Mouse (Mus musculus) neural tube, embryonic 14.5 days (tissue): Measurements from ENCODE around the gene Tgfbr3l. TPM values are rescaled to one million over a fixed set of nuclear protein-coding genes. Genes with fewer than 3 reads are reported as not detected.

Experiments used
- ATAC-seq: fragments of 200-750 bp; cut with Nextera tagmentation; 2 replicates; pipeline ENCODE4 v1.8.0; 2017; ENCODE audit warnings: low read depth, mild to moderate bottlenecking, moderate TSS enrichment, moderate library complexity
- H3K27ac ChIP-seq: fragments of 300-500 bp; sonication (generic); 2 replicates; pipeline ENCODE4 v1.5.1; 2014; ENCODE audit warnings: low read depth, mild to moderate bottlenecking, control low read depth, low read length, moderate library complexity, mixed read lengths
- H3K27me3 ChIP-seq: fragments of 300-500 bp; sonication (generic); 2 replicates; pipeline ENCODE4 v1.6.1; 2014; ENCODE audit warnings: low read length; ENCODE audit not compliant: control insufficient read depth, insufficient read depth
- H3K36me3 ChIP-seq: fragments of 300-500 bp; sonication (generic); 2 replicates; pipeline ENCODE4 v1.6.1; 2014; ENCODE audit warnings: low read length, mixed read lengths; ENCODE audit not compliant: control insufficient read depth, insufficient read depth
- H3K4me1 ChIP-seq: fragments of 300-500 bp; sonication (generic); 2 replicates; pipeline ENCODE4 v1.6.1; 2014; ENCODE audit warnings: low read length; ENCODE audit not compliant: control insufficient read depth, insufficient read depth
- H3K4me2 ChIP-seq: fragments of 300-500 bp; sonication (generic); 2 replicates; pipeline ENCODE4 v1.6.1; 2014; ENCODE audit warnings: mild to moderate bottlenecking, low read depth, low read length, control low read depth
- H3K4me3 ChIP-seq: fragments of 300-500 bp; sonication (generic); 2 replicates; pipeline ENCODE4 v1.5.1; 2014; ENCODE audit warnings: low read depth, low read length, control low read depth, mixed read lengths
- H3K9ac ChIP-seq: fragments of 300-500 bp; sonication (generic); replicated peaks from 2 replicates; pipeline ENCODE4 v1.6.1; 2014; ENCODE audit warnings: low read depth, mild to moderate bottlenecking, control low read depth, low read length, mixed read lengths
- H3K9me3 ChIP-seq: fragments of 300-500 bp; sonication (generic); 2 replicates; pipeline ENCODE4 v1.6.1; 2016; ENCODE audit warnings: low read length; ENCODE audit not compliant: control insufficient read depth
- WGBS: fragments of 180-500 bp; shearing (Covaris S2); extraction: QIAGEN DNeasy Blood & Tissue Kit; methylation state at CpG from one replicate; pipeline ENCODE4 v1.1.7; 2014; 5-methylcytosine and 5-hydroxymethylcytosine counted together
- polyA plus RNA-seq: library from polyadenylated mRNA; unstranded; fragments of >200 nt; fragmentation: Nextera tagmentation; extraction: Ambion mirVana; gene quantifications from 2 replicates; pipeline ENCODE4 v1.2.1, GENCODE M21; 2014

Gene Tgfbr3l
- 4.2 and 6.5 TPM in 2 replicates for polyA plus RNA-seq

DNA sequence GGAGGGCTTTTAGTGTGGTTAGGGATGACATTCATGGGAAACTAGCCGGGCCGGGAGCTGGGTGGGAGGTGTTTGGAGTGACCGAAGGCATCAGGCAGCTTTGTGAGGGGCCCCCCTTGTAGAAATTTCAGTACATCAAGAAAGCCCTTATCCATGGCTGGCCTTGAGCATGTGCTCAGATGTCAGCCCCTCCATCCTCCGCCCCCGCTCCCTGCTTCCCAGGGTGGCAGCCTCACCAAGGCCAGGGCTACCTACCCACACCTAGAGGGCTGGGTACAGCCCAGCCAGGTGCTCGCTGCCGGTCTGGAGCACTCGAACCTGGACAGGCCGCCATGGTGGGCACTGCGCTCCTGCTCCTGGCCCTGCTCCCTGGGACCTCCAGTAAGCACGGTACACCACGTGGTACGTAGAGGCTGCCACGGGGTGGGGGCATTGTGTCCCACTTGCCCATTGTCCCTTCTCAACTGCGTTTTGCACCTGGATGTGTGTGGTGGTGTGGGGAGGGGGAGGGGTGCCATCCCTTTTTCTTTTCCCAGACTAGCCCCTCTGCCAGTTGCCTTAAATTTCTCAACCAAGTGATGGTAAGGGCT lies at the start of gene Tgfbr3l:
Gene Tgfbr3l, plus strand, starts transcription at position 264 of the 590 bp plus-strand sequence.
- H3K4me3 ChIP-seq, result no peak within 1 kb of the TSS
- H3K9me3 ChIP-seq, result no peaks in the 10 kb centered on the region
- peaks cover 45% of the 10 kb centered on the region for H3K36me3 ChIP-seq
- H3K4me1 ChIP-seq, result no peaks in the 10 kb centered on the region
- no peak within 1 kb of the TSS for H3K27ac ChIP-seq
- no peak within 1 kb of the TSS for H3K9ac ChIP-seq
- 76% methylated on average over 15 of the region's 15 CpGs for WGBS
- H3K4me2 ChIP-seq, result no peak within 1 kb of the TSS
- no peak for ATAC-seq
- no peaks in the 10 kb centered on the region for H3K27me3 ChIP-seq

DNA sequence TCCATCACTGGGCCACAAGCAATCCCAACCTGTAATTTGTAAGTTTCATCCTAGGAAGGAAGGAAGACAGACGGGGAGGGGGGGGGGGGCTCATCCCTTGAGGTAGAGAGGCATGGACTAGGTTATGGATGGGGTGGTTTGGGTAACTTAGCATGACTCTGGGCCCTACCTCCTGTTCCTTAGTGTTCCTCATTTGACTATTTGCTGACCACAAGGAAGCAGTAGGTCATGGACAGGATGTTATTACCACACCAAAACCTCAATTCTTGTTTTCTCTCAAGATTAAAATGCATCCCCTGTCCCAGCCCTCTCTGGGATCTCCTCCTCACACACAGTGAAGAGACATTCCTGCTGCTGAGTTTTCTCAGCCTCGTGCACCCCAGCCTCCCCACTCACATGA lies 46.7 kb upstream of the Tgfbr3l start:
- WGBS, result 62% methylated on average over 2 of the region's 2 CpGs
- peaks cover 48% of the 10 kb centered on the region; the same call in 1 of the 2 replicates for H3K36me3 ChIP-seq

DNA sequence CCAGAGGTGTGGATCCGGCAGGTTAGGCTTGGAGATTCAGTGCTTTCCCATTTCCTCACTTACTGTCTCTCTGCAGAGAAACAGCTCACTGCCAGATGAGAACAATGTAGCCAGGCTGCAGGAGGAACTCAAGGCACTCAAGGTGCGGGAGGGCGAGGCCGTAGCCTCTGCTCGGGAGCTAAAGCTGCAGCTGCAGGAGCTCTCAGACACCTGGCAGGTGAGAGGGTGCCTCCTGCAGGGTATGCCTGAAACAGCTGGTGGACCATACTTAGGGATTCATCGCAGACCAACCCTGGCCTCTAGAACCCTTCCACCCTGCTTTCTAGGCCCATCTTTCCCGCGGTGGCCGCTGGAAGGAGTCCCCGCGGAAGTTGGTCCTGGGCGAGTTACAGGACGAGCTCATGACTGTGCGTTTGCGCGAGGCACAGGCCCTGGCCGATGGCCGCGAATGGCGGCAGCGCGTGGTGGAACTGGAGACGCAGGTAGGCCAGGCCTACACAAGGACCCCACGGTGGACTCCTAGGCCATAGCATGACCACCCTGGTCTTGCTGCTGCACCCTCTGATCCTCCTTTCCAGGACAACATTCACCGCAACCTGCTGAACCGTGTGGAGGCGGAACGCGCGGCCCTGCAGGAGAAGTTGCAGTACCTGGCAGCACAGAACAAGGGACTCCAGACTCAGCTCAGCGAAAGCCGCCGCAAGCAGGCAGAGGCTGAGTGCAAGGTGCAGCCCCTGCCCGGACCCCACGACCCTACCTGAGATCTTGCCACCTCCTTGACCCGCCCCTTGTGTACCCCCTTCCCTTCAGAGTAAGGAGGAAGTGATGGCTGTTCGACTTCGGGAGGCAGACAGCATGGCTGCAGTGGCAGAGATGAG lies 42.5 kb upstream of the Tgfbr3l start:
- Histone ChIP-seq H3K9ac (0 out of 2 replicates have a peak overlapping the region, but pooled peaks have one; percentile 32), H3K4me2 (no peak overlapping the region), H3K27ac (no peak overlapping the region), H3K9me3 (no peaks in the 10 kb centered on the region), H3K4me1 (0 out of 2 replicates have a peak, but pooled peaks cover 5% of the 10 kb centered on the region), H3K36me3 (peaks cover 53% of the 10 kb centered on the region; the same call in 1 of the 2 replicates), H3K4me3 (no peak overlapping the region), H3K27me3 (no peaks in the 10 kb centered on the region; the same call in 1 of the 2 replicates)
- peak; percentile 1; the same call in 1 of the 2 replicates for ATAC-seq
- 16% methylated on average over 38 of the region's 38 CpGs for WGBS

More for the DNA sequence above, 46.7 kb upstream of the Tgfbr3l start:
- H3K4me2 ChIP-seq, result no peak overlapping the region
- H3K4me3 ChIP-seq, result no peak overlapping the region
- H3K9me3 ChIP-seq, result no peaks in the 10 kb centered on the region
- H3K27ac ChIP-seq, result no peak overlapping the region
- H3K27me3 ChIP-seq, result no peaks in the 10 kb centered on the region; the same call in 1 of the 2 replicates
- no peaks in the 10 kb centered on the region for H3K4me1 ChIP-seq
- no peak overlapping the region for H3K9ac ChIP-seq
- ATAC-seq, result no peak

DNA sequence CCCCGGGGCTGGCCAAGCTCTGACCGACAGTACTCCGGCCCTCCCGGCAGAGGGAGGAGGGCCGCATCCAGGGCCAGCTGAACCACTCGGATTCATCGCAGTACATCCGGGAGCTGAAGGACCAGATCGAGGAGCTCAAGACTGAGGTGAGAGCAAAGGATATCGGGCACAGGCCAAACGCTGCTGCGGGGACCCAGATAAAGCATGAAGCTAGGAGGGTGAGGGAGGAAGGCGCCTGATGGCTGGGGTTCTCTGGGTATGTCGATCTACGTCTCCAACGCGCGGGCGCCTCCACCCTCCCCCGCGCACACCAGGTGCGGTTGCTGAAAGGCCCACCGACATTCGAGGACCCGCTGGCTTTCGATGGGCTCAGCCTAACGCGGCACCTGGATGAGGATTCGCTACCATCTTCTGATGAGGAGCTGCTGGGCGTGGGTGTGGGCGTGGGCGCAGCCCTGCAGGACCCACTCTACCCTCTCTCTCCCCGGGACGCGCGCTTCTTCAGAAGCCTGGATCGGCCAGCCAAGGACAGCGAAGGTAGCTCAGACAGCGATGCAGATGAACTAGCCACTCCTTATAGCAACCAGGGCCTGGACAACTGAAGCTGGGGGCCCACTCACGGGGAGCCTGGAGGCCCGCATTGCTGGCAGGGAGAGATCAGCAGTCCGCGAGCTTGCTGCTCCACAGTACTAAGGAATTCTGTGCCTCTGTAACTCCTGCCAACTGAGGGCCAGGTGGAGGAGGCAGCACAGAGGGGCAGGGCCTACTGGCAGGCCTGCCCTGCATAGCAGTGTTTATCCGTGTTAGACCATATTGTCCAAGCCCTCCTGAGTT lies 41.6 kb upstream of the Tgfbr3l start:
- no peaks in the 10 kb centered on the region for H3K9me3 ChIP-seq
- no peak overlapping the region for H3K4me2 ChIP-seq
- H3K27me3 ChIP-seq, result no peaks in the 10 kb centered on the region; the same call in 1 of the 2 replicates
- H3K4me1 ChIP-seq, result 0 out of 2 replicates have a peak, but pooled peaks cover 5% of the 10 kb centered on the region
- peak; percentile 21; the same call in 1 of the 2 replicates for ATAC-seq
- no peak overlapping the region for H3K27ac ChIP-seq
- WGBS, result 9% methylated on average over 44 of the region's 44 CpGs
- H3K9ac ChIP-seq, result peak overlapping the region; percentile 32; the same call in 1 of the 2 replicates
- no peak overlapping the region for H3K4me3 ChIP-seq
- H3K36me3 ChIP-seq, result peaks cover 53% of the 10 kb centered on the region; the same call in 1 of the 2 replicates

DNA sequence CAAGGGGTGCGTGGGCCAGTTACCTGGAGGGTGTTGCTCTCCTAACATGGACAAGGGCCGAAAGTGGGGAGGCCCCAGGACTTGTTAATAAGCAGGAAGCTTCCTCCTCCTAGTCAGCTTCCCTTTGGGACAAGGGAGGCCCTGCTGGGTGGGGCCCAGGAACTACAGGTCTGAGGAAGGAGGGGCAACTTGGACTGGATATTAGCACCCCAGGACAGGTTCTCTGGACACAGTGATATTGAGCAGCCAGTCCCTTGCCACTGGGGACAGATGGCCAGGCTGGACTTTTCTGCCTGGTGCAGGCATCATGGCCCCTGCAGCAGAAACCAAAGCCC lies 41.0 kb upstream of the Tgfbr3l start:
- Histone ChIP-seq H3K36me3 (peaks cover 49% of the 10 kb centered on the region; the same call in 1 of the 2 replicates), H3K4me2 (no peak overlapping the region), H3K27ac (no peak overlapping the region), H3K27me3 (no peaks in the 10 kb centered on the region; the same call in 1 of the 2 replicates), H3K4me1 (0 out of 2 replicates have a peak, but pooled peaks cover 5% of the 10 kb centered on the region), H3K9ac (no peak overlapping the region), H3K4me3 (no peak overlapping the region), H3K9me3 (no peaks in the 10 kb centered on the region)
- WGBS, result 55% methylated on average over 2 of the region's 2 CpGs
- 0 out of 2 replicates have a peak, but pooled peaks have one; percentile 0 for ATAC-seq

DNA sequence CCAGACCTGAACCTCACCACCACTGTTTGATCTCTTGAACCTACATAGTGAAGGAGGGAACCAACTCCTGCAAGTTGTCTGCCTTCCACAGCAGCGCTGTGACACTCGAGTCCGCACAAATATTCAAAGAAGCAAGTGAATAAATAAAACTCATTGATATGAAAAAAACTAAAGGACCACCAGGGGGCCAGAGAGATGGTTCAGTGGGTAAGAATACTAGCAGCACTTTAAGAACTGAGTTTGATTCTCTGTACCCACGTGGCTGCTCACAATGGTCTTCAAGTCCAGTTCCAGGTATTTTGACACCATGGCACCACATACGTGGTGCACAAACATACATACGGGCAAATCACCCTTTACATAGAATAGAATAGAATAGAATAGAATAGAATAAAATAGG lies 36.9 kb upstream of the Tgfbr3l start:
- peaks cover 28% of the 10 kb centered on the region; the same call in 1 of the 2 replicates for H3K36me3 ChIP-seq
- ATAC-seq, result no peak
- H3K9ac ChIP-seq, result no peak overlapping the region

DNA sequence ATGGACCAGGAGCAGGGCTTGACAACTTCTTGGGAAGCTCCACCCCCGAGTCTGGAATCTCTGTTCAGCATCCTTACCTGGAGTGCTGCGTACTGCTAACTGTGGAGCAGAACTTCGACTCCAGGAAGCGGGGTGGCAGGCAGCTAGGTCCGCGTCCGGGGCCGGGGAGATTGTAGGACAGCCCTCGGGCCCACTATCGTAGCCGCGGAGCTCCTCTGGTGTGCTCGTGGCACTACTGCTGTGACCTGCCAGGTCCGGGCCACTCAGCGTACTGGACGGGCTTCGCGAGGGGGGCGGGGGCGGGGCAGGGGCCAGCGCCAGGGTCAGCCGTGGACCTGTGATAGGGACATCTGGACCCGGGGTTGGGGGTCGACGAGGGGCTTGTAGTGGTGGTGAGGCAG lies 35.2 kb upstream of the Tgfbr3l start:
- H3K4me1 ChIP-seq, result peaks cover 33% of the 10 kb centered on the region
- peak overlapping the region; percentile 40 for H3K4me3 ChIP-seq
- peak overlapping the region; percentile 59 for H3K9ac ChIP-seq
- peak overlapping the region; percentile 12; the same call in 1 of the 2 replicates for H3K27ac ChIP-seq
- H3K27me3 ChIP-seq, result no peaks in the 10 kb centered on the region
- WGBS, result 2% methylated on average over 25 of the region's 25 CpGs
- no peaks in the 10 kb centered on the region for H3K9me3 ChIP-seq
- peak overlapping the region; percentile 94 for H3K4me2 ChIP-seq
- peaks cover 26% of the 10 kb centered on the region; the same call in 1 of the 2 replicates for H3K36me3 ChIP-seq
- ATAC-seq, result peak; percentile 2; the same call in 1 of the 2 replicates

More for the DNA sequence above, 36.9 kb upstream of the Tgfbr3l start:
- no peak overlapping the region for H3K27ac ChIP-seq
- H3K9me3 ChIP-seq, result no peaks in the 10 kb centered on the region
- peaks cover 38% of the 10 kb centered on the region for H3K4me1 ChIP-seq
- 81% methylated on average over 6 of the region's 6 CpGs for WGBS
- no peaks in the 10 kb centered on the region for H3K27me3 ChIP-seq
- H3K4me2 ChIP-seq, result no peak overlapping the region
- H3K4me3 ChIP-seq, result no peak overlapping the region

DNA sequence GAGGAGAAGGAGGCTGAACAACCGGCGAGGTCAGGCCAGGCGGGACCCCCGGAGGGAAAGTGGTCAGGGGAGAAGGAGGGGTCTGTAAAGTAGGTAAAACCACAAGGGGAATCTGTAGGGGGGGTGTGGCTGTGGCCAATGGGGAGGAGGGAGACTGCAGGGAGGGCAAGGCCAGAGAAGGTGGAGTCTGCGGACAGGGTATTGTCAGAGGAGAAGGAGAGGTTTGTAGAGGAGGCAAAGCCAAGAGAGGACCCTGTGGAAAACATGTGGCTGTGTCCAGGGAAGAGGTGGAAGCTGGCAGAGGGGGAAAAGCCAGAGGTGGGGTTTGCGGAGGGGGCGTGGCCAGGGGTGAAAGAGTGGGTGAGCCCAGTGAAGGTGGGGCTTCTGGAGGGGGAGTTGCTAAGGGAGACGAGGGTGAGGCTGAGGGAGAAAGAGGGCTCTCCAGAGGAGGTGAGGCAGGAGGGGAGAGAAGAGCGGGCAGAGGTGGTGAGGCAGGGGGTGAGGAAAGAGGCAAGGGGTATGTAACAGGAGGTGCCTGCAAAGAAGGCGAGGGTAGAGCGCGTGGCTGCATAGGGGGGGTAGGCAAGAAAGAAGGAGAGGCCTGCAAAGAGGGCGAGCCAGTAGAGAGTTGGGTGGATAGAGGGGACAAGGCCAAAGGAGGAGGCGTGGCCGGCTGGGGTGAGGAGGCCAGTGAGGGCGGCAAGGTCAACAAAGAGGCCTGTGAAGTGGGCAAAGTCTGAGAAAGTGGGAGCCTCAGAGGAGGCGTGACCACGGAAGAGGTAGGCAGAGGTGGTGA lies 34.6 kb upstream of the Tgfbr3l start:
- Histone ChIP-seq H3K27me3 (no peaks in the 10 kb centered on the region), H3K9ac (peak overlapping the region; percentile 59), H3K4me2 (peak overlapping the region; percentile 94), H3K36me3 (peaks cover 23% of the 10 kb centered on the region; the same call in 1 of the 2 replicates), H3K27ac (peak overlapping the region; percentile 12; the same call in 1 of the 2 replicates), H3K4me3 (peak overlapping the region; percentile 40), H3K9me3 (no peaks in the 10 kb centered on the region), H3K4me1 (peaks cover 33% of the 10 kb centered on the region)
- WGBS, result 4% methylated on average over 18 of the region's 18 CpGs
- ATAC-seq, result peak; percentile 6
